Mouse (Mus musculus) bone marrow macrophage, adult 2 months (primary cell): ENCODE results near the gene 1700013G24Rik.

Experiments used
- CTCF ChIP-seq: IDR thresholded peaks from 2 replicates; pipeline ENCODE4 v1.5.1; 2012; ENCODE audit warnings: low read depth, mild to moderate bottlenecking, low read length, moderate library complexity
- POLR2A ChIP-seq: IDR thresholded peaks from 2 replicates; pipeline ENCODE4 v1.6.1; 2012; ENCODE audit warnings: mild to moderate bottlenecking, low read depth, low read length, borderline replicate concordance

DNA sequence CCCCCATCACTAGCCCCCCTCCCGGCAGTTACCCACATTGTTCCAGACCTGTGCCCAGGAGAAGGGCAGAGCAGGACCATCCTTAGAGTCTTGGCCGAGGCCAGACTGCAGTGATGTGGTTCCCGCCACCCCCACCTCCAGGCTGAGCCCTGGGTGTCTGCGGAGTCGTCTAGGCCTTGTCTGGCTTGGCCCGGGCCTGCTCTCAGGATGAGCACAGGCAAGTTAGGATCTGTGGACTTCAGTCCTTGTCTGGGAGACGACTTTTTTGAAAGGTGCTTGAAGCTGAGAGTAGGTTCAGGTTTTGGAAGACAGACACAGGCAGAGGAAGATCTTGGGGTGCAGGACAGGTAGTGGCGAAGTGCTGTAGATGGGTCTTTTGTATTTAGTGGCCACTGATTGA is 18.2 kb downstream of the 1700013G24Rik start:
- no peak for TF ChIP-seq CTCF
- no peak for TF ChIP-seq POLR2A
